Mouse (Mus musculus): ENCODE results near the gene Cfap77.

The Cfap77 gene

DNA sequence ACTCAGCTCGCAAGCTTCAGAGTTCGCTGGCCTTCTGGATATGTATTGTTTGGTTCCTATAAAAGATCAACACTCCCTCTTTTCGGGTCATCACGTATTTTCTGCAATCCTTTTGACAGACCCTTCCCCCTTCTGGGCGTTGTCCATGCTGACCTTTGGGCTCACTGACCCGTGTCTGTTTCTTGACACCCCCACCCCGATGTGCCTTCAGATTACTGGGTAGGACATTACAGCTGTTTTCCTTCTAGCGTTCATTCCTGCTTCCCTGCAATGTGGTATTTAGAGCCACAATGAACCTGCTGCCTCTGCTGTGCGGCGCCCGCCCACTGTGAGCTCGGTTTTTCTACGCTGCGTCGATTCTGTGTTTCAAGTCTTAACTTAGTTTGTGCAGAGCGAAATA lies 8.7 kb downstream of the Cfap77 start:
- no peak for DNase-seq

DNA sequence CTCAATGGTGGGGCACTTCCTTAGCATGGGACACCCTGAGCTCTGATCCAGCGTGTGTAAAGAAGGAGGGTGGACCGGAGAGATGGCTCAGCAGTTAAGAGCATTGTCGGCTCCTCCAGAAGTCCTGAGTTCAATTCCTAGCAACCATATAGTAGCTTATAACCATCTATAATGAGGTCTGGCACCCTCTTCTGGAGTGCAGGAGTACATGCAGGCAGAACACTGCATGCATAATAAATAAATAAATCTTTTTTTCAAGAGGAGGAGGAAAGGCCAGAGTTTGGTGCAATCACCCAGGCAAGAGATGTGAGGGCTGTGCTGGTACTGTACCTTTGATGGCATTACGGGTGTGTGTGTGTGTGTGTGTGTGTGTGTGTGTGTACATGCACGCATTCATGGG lies 12.7 kb downstream of the Cfap77 start:
- no peak for DNase-seq

DNA sequence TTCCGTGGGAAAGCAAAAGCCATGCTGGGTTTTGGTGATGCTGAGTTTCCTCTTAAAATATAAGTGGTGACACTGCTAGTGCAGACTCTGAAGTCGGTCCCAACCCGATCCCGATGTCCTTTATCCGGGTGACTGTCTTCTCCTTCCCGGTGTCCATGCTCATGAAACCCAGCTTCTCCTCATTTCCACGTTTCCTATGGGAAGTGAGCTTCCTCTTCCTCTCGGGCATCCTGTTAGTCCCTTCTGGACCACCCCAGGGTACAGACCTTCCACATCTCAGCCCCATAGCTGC lies 13.4 kb downstream of the Cfap77 start:
- no peak for DNase-seq

DNA sequence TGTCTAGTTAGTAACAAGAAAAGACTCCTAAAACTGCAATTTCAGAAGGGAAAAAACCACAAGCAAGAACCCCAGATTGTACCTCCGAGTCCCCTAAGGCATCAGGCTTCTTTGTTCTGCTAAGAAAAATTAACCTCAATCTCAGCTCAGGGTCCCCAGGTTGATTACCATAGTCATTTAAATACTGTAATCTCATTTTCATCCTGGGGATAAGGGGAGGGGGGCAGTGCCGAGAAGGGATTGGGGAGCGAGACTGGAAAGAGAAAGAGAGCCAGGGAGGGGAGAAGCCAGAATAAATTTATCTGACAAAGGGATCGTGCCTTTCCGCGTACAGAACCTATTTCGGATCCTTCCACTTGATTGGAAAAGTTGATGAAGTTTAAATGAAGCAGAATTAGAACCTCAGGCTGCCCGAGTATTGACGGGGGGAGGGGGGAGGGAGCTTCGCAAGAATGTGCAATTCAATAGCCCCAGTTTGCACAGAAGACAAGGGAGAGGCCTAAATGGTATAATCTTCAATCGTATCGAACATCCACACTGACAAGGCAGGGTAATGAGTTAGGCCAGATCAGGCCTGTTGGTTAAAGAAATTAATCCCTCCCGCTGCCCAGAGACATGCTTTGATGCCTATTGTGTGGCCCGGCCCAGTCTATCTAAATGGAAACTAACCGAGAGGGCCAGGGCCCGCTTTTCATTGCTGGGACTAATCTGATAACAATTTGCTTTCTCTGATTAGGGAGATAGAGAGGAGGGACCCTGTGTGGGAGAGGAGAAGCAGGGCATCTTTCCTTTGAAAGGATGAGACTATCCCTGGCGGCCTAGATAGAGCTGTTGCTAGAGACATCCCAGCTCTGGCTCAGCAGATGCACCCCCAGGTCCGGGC lies 14.0 kb downstream of the Cfap77 start:
- DNase-seq = no peak

DNA sequence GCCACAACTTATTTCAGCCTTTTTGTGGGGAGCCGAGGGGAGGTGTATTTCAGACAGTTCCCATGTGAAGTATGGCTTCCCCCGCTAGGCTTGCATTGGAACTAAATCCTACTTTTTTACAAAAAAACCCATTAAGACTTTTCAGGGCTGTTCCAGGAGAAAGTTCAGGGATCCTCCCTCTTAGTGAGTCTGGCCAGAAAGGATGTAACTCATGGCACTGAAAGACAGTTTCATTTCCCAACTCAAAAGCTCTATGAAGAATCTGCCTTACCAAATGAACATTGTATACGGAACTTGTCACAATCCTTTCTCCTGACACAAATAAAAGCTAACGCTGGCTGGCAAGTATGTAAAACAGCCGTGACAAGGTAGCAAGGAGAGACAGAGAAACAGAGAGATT lies 15.1 kb downstream of the Cfap77 start:
- DNase-seq = no peak

DNA sequence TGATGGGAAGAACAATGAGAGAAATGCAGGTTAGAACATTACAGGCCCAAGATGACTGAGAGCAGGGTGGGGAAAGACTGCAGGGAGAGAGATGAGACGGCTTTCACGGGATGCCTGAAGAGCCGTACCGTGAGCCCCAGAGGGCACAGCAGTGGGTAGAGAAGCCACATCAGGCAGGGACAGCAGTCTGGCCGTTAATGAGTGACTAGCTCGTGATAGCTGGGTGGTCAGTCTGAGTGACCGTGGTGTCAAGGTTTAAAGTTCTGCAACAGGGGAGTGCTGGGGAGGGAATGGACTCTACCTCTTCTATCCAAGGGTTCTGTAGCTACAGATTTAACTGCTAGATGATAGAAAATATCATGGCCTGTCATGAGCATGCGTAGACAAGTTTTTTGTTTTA lies 19.2 kb downstream of the Cfap77 start:
- no peak for DNase-seq

DNA sequence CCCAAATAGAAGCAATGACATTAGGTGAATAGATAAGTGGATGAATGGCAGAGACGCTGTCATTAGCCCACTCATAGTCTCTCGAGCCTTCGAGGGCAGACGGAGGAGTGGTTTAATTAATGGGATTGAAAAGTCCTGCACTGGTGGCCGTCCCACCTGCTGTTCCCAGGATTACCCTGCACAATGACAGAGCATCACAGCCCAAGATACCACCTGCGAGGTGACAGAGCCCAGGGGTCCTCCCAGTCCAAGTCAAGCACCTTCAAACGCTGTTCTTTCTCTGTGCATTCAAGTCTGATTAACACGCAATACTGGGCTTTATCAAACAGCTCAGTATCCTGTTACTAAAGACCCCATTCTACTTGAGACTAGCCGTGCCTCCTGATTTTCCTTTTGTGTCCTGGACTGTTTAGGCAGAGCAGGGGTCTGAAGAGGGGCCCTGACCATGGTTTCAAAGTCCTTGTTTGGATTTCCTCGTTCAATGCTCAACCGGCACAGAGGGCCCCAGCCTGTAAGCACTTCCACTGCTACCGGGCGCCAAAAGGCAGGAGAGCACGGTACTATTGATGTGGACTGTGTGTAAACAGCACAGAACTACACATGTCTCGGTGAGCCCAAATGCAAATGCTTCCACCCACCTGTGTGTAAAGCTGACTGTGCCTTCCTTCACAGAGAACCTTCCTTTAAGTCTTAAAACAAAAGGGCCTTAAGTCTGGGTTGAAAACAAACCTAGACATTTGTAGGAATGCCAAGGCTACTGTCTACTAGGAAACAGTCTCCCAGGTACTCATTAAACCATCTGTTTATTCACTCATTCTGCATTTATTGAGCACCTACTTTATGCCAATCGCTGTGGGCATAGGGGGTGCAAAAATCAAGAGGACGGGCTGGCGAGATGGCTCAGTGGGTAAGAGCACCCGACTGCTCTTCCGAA lies 20.1 kb downstream of the Cfap77 start:
- no peak for DNase-seq

DNA sequence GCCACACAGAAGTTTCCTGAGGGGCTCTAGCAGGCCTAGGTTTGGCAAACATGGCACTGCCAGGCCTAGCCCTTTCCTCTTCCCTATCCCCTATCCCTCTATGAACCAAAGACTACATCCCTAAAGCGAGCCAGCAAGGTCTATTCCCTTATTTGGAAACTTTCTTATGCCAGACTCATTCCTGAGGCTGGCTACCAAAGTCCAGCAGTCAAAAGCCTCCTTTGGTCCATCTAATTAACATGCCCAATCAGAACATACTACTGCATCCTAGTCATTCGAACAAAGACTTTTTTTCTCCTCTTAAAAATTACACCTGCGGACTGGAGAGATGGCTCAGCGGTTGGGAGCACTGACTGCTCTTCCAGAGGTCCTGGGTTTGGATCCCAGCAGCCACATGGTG lies 22.9 kb downstream of the Cfap77 start:
- no peak for DNase-seq

DNA sequence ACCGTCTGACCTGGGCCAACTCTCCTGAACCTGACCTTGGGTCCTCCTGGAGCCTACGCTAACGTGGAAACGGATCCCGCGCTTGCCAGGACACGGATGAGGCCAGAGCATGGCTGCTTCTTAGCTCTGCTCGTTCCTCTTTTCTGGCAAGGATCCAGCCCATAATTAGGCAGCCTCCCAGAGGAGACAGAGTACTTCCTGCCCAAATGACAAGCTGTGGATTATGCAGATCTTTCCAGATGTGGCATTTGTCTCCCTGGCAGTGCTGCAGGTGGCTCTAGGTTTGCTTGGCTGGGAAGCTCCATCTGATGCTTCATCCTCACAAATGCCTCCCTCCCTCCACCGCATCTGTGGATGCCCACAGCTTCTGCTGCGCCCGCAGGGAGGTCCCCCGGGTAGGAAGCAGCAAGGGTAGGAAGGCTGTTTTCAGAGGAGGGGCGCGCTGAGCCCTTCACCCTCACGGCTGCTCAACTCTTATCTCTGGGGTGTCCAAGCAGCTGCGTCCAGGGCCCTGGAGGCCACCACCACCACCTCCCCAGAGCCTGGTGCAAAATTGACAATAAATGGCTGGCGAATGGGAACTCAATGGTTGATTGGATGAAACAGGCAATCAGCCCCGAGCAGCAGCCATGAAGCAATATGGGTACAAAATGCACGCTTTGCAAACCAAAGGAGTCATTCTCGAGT lies 24.7 kb downstream of the Cfap77 start:
- DNase-seq = peak; percentile 57

DNA sequence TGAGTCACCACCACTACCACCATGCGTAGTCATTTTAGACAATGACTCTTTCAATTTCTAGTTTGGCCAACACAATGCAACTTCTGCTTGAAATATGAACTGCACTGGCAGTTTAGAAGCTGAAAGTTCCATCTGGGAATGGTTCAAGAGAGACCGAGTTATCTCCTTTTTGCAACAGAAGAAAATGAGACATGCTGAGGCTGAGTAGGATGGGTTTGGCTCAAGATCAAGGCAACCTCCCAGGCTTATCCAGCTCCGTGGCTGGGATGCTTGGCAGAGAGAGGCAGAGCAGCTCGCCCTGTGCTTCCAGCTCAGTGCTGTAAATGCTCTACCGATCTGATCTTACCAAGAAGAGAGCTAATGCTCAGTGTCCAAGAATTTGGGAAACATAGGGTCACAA lies 29.6 kb downstream of the Cfap77 start:
- DNase-seq = peak; percentile 35

DNA sequence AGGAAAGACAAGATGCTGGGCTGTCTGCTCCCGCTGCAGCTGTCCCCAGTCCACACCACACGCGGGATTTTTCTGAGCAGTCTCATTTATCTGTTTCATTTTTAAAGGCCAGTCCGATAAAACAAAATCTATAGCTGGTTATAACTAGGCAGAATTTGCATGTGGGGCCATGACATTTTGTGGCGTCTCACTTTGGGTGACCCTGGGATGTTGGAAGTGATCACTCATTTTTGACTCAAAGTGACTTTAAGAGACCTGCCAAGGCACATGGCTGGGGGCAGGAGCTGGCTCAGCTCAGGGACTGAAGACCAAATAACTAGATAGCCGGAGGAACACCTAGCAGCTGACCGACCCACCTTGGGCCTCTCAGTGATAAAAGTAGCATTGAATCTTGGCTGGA lies 31.9 kb downstream of the Cfap77 start:
- DNase-seq = no peak

DNA sequence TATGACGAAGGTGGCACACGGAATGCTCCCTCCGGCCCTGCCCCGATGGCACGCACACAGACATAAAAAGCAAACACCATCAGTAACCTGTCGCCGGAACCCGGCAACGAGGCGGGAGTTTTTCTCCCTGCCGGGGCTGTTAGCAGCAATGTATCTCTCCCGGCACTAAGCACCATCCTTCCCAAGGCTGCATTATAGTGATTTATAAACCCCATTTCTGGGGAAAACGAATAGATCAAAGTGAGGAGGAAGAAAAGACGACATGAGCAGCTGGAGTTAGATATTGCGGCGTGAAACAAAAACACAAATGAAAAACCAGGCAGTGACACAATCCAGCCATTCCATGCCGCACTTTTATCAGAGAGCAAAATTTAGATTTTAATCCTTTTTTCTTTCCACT lies 33.8 kb downstream of the Cfap77 start:
- no peak for DNase-seq

DNA sequence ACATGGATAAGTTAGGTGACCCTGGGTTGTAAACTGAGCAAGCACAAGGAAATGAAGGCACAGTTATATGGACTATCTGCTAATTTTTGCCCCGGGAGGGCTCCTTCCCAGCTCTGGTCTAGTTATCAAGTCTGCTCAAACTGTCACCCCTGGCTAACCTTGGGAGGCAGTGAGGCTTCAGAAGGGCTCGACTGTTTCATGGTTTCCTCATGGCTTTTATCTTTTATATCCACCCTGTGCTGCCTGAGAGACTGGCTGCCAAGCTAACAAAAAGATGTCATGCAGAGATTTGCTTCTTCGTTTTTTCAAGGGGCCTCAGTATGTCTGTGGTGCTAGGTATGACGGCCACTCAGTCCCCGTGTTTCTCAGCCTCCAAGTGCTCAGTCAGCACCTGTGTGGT lies 36.2 kb downstream of the Cfap77 start:
- no peak for DNase-seq

DNA sequence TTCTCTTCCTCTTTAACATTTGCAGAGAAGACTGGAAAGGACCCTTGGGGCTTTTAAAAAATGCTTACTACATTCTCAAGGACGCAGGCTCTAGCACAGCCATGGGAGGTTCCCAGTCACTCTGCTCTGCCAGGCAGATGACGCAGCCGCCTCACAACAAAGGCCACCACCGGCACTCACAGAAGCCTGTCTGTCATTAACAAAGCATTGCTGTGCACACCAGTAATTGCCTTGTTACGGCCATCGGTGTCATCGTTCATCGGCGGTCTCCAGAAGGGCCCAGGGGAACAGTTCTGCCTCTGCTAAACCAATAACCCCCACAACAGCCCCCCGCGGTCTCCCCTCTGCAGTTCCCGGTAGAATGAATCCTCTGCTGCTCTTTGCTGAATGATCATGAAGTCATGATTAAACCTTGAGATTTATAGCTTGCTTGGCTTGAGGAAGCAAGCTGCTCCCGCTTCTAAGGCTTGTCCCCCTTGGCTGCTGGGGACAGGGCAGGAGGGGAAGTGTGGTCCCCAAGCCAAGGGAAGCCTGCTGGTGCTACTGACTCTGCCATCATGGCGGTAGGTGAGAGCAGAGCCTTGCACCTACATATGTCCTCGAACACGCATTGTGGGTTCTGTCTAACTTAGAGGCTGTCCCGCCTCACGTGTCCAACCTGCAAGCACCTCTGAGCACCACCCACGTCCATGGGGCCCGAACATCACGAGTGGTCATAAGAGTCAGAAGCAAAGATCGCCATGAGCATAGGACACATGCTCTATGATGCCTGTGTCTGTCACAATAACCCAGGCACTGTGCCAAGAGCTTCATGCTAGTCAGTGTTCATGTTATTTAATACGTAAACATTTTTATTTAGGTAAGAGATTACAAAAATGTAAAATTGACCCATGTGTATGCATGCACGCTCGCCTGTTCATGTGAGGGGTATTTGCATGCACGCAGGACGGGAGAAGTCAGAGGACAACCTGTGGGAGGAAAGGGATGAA lies 38.0 kb downstream of the Cfap77 start:
- peak; percentile 18 for DNase-seq

DNA sequence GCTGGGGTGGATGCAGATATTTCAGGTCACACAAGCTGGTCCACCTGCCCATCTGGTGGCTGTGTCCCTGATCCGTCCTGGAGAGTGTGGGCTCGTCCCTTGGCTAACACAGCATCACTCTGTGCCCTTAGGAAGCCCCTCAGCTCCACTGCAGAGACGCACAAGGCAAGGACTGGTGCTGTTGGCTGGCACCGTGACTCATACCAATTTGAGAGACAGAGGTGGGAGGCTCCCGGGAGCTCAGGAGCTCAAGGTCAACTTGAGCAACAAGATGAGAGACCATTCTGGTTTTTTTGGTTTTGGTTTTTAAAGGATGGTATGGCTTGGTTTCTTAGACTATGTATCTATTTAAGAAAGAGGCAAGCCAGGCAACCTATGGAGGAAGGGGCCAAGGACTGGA lies 42.3 kb downstream of the Cfap77 start:
- no peak for DNase-seq

DNA sequence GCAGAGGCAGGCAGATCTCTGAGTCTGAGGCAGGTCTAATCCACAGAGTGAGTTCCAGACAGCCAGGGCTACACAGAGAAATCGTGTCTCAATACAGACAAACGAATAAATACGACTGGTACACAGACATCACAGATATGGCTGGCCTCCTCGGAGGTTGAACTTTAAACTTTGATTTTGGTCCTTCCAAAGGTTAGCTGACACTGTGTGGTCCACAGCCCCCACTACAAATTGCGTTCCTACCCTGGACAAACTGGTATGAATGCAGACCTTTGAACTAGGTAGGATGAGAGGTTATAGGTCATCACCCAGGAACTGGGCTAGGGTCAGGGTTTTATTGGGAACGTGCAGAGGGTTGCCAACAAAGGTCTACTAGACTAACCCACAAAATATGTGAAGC lies 47.2 kb downstream of the Cfap77 start:
- no peak for DNase-seq

DNA sequence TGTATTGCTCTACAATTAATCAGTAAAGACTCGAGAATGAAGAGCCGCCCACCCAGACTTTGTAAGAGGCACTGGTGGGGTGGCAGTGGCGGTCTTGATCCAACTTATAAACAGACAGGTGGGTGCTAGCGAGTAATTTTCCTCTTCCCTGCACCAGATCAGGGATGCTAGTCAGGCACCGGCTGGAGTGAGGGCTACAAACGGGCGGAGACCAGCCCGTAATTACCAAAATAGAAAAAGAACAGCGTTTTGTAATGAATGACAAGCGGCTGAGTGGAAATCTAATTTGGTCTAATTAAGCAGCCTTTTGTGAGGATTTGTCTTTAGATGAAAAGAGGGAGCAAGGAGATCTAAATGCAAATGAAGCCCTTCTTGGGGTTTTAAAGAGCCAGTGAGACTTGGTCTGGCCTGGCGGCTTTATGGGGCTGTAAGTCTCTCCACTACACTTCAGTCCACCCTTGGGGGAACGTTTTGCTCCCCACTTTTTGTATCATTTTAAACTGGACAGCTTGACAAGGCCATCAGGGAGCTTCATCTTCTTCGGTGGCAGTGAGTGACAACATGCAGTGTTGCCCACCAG lies 48.3 kb downstream of the Cfap77 start:
- no peak for DNase-seq

DNA sequence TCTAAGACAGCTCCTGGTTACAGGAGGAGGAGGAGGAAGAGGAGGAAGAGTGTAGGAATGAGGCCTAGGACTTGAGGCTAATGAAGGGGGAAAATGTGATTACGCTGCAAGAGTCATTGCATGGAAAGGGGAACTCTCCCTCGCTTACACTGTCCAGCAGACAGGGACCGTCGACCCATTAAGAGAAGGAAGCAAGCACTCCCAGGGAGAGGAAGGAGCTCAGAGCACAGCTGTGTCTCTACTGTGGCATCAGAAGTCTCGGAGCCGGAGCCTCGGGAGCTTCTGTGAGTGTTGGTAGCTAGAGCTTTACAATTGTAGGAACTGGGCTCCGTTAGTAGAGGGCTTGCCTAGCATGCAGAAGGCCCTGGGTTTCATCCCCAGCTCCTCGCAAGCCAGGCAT lies 50.8 kb downstream of the Cfap77 start:
- no peak for DNase-seq

DNA sequence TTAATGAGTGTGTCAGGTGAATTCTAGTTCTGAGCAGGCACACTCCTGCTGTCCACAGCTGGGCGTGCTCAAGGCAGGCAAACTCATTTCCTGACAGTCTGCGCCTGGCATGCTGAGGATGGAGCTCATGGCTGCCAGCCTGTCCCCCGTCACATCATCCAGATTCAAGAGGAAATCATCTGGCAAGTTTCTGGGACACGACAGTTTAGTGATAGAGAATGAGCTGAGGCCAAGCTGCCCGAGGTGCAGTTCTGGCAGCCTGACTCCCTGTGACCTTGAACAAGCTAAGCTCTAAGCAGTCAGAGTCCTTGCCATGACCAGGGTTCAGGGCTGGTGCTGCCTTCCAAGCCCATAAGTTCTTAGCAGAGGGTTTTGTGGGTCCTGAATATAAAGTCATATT lies 56.6 kb downstream of the Cfap77 start:
- DNase-seq = no peak

DNA sequence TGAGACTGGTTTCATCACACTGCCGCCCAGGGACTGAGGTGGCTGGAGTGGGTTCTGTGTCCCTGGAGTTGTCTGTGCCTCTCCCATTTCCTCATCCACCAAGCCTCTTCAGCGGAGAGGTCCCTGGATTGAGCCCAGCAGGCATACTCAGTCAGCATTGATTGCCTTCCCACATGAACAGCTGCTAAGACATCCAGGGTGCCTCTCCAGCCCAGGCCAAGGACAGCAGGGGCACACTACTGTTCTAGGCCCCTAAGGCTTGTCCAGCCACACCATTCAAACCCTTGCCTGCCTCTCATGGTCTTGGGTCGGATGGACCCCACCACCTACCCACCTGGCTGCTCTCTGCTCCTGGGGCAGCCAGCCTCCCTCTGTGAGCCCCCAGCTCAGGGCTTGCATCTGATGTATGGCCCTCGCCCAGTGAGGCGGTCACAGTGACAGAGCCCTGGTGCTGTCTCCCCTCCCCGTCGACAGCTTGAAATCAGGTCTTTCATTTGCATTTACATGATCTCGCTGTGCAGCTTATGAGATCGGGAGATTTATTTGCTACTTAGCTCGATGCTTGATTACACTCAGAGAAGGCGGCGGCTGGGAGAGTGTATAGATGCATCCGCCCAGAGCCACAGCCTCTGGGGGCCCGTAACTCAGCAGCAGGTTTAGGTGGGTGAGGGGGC lies 57.6 kb downstream of the Cfap77 start:
- no peak for DNase-seq

DNA sequence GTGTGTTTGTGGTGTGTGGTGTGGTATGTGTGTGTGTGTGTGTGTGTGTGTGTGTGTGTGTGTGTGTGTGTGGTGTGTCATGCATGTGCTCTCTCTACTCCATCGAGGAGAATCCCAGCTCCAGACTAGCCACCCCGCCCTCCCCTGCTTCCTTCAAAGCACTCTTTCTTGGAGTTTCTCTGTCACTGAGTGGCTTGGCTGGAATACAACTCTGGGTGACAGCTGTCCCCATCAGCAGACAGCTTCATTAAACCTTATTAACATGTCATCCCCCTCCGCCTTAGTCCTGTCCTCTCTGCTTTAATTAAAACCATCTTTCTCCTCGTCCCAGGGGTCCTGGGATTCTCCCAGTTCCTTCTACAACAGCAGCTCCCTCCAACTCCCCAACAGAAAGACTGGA lies 59.4 kb downstream of the Cfap77 start:
- no peak for DNase-seq
